Mouse (Mus musculus): Measurements from ENCODE around the gene Klhl2.

GRCm38 (mm10) chr8:64898710-64899109 lies 48.9 kb upstream of the Klhl2 start:
- no peak for TF ChIP-seq CTCF (IDR thresholded peaks at IDR 0.05; ENCODE audit: borderline replicate concordance, insufficient read depth, low read length)
- no peak for TF ChIP-seq POLR2A (IDR thresholded peaks at IDR 0.05; ENCODE audit: low read depth, low read length)

Data from embryonic fibroblast, embryonic 13.5 days (primary cell).